Mouse (Mus musculus) bone marrow, adult 2 months (tissue): ENCODE data around the gene Arfgap1. TPM values are rescaled to one million over a fixed set of nuclear protein-coding genes. Genes with fewer than 3 reads are reported as not detected.

Experiments
- H3K27ac ChIP-seq: fragments of 200-500 bp; 2 replicates; pipeline ENCODE4 v1.5.1; 2012; ENCODE audit warnings: low read depth, mild to moderate bottlenecking, control low read depth, inconsistent platforms, low read length; ENCODE audit not compliant: control insufficient read depth, poor library complexity, insufficient read depth
- H3K4me1 ChIP-seq: fragments of 200-500 bp; 2 replicates; pipeline ENCODE4 v1.6.1; 2011; ENCODE audit warnings: low read length; ENCODE audit not compliant: control insufficient read depth, insufficient read depth
- H3K4me3 ChIP-seq: fragments of 200-500 bp; replicated peaks from 2 replicates; pipeline ENCODE3; 2011; ENCODE audit warnings: mild to moderate bottlenecking, low read depth, low read length, control low read depth; ENCODE audit not compliant: control insufficient read depth
- CTCF ChIP-seq: fragments of 200-500 bp; IDR thresholded peaks from 2 replicates; pipeline ENCODE4 v1.5.1; 2011; ENCODE audit warnings: low read length, control low read depth; ENCODE audit not compliant: control insufficient read depth, insufficient read depth
- POLR2A ChIP-seq: fragments of 200-500 bp; IDR thresholded peaks from 2 replicates; pipeline ENCODE4 v1.6.1; 2011; ENCODE audit warnings: low read depth, mild to moderate bottlenecking, control low read depth, low read length, borderline replicate concordance; ENCODE audit not compliant: control insufficient read depth
- WGBS: fragments of 180-500 bp; shearing (Covaris S2); methylation state at CpG from one replicate; pipeline ENCODE4 v1.1.7; 2018; 5-methylcytosine and 5-hydroxymethylcytosine counted together
- polyA plus RNA-seq: library from polyadenylated mRNA; stranded (reverse); fragments of >200 nt; gene quantifications from 2 replicates; pipeline ENCODE4 v1.2.4, GENCODE M21; 2011; ENCODE audit warnings: low replicate concordance; ENCODE audit not compliant: missing spikeins, insufficient read depth, insufficient read length

Gene Arfgap1
- polyA plus RNA-seq, 1 experiment = 35.6 TPM

- H3K27ac ChIP-seq = no peak overlapping the region
- WGBS = 68% methylated on average over 11 of the region's 11 CpGs
- H3K4me3 ChIP-seq = no peak overlapping the region
- TF ChIP-seq CTCF (no peak), POLR2A (no peak)
- no peaks in the 10 kb centered on the region for H3K4me1 ChIP-seq
Measured at GRCm38 (mm10) chr2:181031406-181031934, 64.4 kb downstream of the Arfgap1 start.

Other genes starting within 250 kb of the Arfgap1 start
- gene Slc17a9, start 242.0 kb upstream of the Arfgap1 start, polyA plus RNA-seq = 19.4 and 35.6 TPM in 2 replicates
- gene Bhlhe23, start 190.3 kb upstream of the Arfgap1 start, polyA plus RNA-seq = not detected in 2 replicates
- gene Ythdf1, start 46.3 kb upstream of the Arfgap1 start, polyA plus RNA-seq = 17.7 and 26.6 TPM in 2 replicates
- not detected in 2 replicates for gene Birc7, start 38.2 kb upstream of the Arfgap1 start, polyA plus RNA-seq
- gene Nkain4, start 12.5 kb upstream of the Arfgap1 start, polyA plus RNA-seq = not detected in 2 replicates
- 0.52 and 2.6 TPM in 2 replicates for gene Col20a1, start 19.3 kb downstream of the Arfgap1 start, polyA plus RNA-seq
- not detected in 2 replicates for gene Chrna4, start 76.3 kb downstream of the Arfgap1 start, polyA plus RNA-seq
- gene Kcnq2, start 168.1 kb downstream of the Arfgap1 start, polyA plus RNA-seq = not detected in 2 replicates
- 0.47 and 0.97 TPM in 2 replicates for gene Eef1a2, start 189.8 kb downstream of the Arfgap1 start, polyA plus RNA-seq
- 43.8 and 59.8 TPM in 2 replicates for gene Ppdpf, start 220.0 kb downstream of the Arfgap1 start, polyA plus RNA-seq
- not detected in 2 replicates for gene Ptk6, start 235.6 kb downstream of the Arfgap1 start, polyA plus RNA-seq
- gene Srms, start 246.0 kb downstream of the Arfgap1 start, polyA plus RNA-seq = not detected in 2 replicates